Mouse (Mus musculus) spleen, postnatal 4 days (tissue): ENCODE measurements around the gene Igf1r.
A peak's percentile ranks its signal among the peaks of the same experiment; 100 is the strongest.

ENCODE experiments used
- DNase-seq, 2 experiments: peaks; one replicate each; pipeline ENCODE4 v3.0.0; 2022; ENCODE audit warnings: low spot score in 2 of 2

Igf1r gene

GRCm38 (mm10) chr7:68227621-68228020 is 275.0 kb downstream of the Igf1r start:
- no peak for DNase-seq

GRCm38 (mm10) chr7:68228491-68228890 is 275.9 kb downstream of the Igf1r start:
- DNase-seq, result no peak

GRCm38 (mm10) chr7:68230831-68231230 is 278.2 kb downstream of the Igf1r start:
- DNase-seq, result no peak

GRCm38 (mm10) chr7:68232521-68232920 is 279.9 kb downstream of the Igf1r start:
- DNase-seq, result no peak

GRCm38 (mm10) chr7:68233619-68234223 is 281.1 kb downstream of the Igf1r start:
- no peak for DNase-seq

- no peak for DNase-seq
These were observed 284.2 kb downstream of the Igf1r start for GRCm38 (mm10) chr7:68236817-68237216.

- no peak for DNase-seq
These were observed 286.7 kb downstream of the Igf1r start for GRCm38 (mm10) chr7:68239220-68239827.

GRCm38 (mm10) chr7:68241205-68241604 is 288.6 kb downstream of the Igf1r start:
- DNase-seq, result no peak

- DNase-seq, result no peak
These were observed 293.1 kb downstream of the Igf1r start for GRCm38 (mm10) chr7:68245681-68246080.

- no peak for DNase-seq
These were observed 293.6 kb downstream of the Igf1r start for GRCm38 (mm10) chr7:68246249-68246648.

GRCm38 (mm10) chr7:68250411-68250810 is 297.8 kb downstream of the Igf1r start:
- no peak for DNase-seq

GRCm38 (mm10) chr7:68250902-68251301 is 298.3 kb downstream of the Igf1r start:
- DNase-seq, result no peak

- DNase-seq, result no peak
These were observed 305.1 kb downstream of the Igf1r start for GRCm38 (mm10) chr7:68257767-68258166.

GRCm38 (mm10) chr7:68258326-68259150 is 305.9 kb downstream of the Igf1r start:
- no peak for DNase-seq

GRCm38 (mm10) chr7:68259523-68260081 is 307.0 kb downstream of the Igf1r start:
- DNase-seq, result no peak

GRCm38 (mm10) chr7:68262612-68263200 is 310.1 kb downstream of the Igf1r start:
- no peak for DNase-seq

- no peak for DNase-seq
These were observed 310.9 kb downstream of the Igf1r start for GRCm38 (mm10) chr7:68263346-68264027.

- no peak for DNase-seq
These were observed 311.4 kb downstream of the Igf1r start, which contains the start of gene Pgpep1l for GRCm38 (mm10) chr7:68264028-68264453. TSS of gene Pgpep1l (minus strand) at chr7:68264233.

- peak; percentile 50 to 72 for DNase-seq
These were observed 311.9 kb downstream of the Igf1r start for GRCm38 (mm10) chr7:68264531-68264930.

GRCm38 (mm10) chr7:68265391-68265790 is 312.8 kb downstream of the Igf1r start:
- no peak for DNase-seq

GRCm38 (mm10) chr7:68266691-68267090 is 314.1 kb downstream of the Igf1r start:
- DNase-seq, result no peak
